Mouse (Mus musculus) CH12.LX (cell line): ENCODE results near the gene Nxn. TPM values are rescaled to one million over a fixed set of nuclear protein-coding genes. Genes with fewer than 3 reads are reported as not detected.

ENCODE experiments used
- DNase-seq: peaks from one replicate; pipeline ENCODE4 v3.0.0-alpha.2; 2013; ENCODE audit errors: extremely low read depth
- H3K27ac ChIP-seq: 2 replicates; pipeline ENCODE4 v1.5.1; 2012; ENCODE audit warnings: low read depth, mild to moderate bottlenecking, control low read depth, moderate library complexity; ENCODE audit not compliant: insufficient read depth
- H3K27me3 ChIP-seq: replicated peaks from 2 replicates; pipeline ENCODE3; 2012; ENCODE audit warnings: inconsistent platforms
- H3K36me3 ChIP-seq, 2 experiments: replicated peaks in 1 of 2; 2 replicates each; pipeline versions ENCODE3 to v1.6.1; 2012; ENCODE audit warnings: inconsistent platforms in 1 of 2, low read length in 1 of 2, mild to moderate bottlenecking in 1 of 2, mixed read lengths in 1 of 2, moderate library complexity in 1 of 2; ENCODE audit not compliant: control insufficient read depth in 1 of 2, insufficient read depth in 1 of 2
- H3K4me1 ChIP-seq, 2 experiments: 2 replicates each; pipeline ENCODE4 v1.6.1; 2012; ENCODE audit warnings: inconsistent platforms in 1 of 2, moderate library complexity in 1 of 2; ENCODE audit not compliant: insufficient read depth in 2 of 2, control insufficient read depth in 1 of 2
- H3K4me2 ChIP-seq: 2 replicates; pipeline ENCODE4 v1.6.1; 2012; ENCODE audit warnings: low read depth, mild to moderate bottlenecking, control low read depth; ENCODE audit not compliant: poor library complexity, insufficient read depth, severe bottlenecking
- H3K4me3 ChIP-seq, 3 experiments: fragments of 150-350 bp in 1 of 3; sonication (generic) in 1 of 3; replicated peaks in 1 of 3; 2 replicates each; pipeline versions ENCODE3 to v1.5.1; 2011 to 2012; ENCODE audit warnings: low read depth in 2 of 3, low read length in 2 of 3, mild to moderate bottlenecking in 2 of 3, moderate library complexity in 2 of 3, control low read depth in 1 of 3, improper control_type of control experiment in 1 of 3, inconsistent platforms in 1 of 3, mixed read lengths in 1 of 3; ENCODE audit not compliant: poor library complexity in 1 of 3
- H3K79me2 ChIP-seq: replicated peaks from 2 replicates; pipeline ENCODE4 v1.6.1; 2012; ENCODE audit warnings: mild to moderate bottlenecking, moderate library complexity; ENCODE audit not compliant: control insufficient read depth, poor library complexity, insufficient read depth, severe bottlenecking; ENCODE audit errors: extremely low read depth
- H3K9ac ChIP-seq: 2 replicates; pipeline ENCODE4 v1.6.1; 2012; ENCODE audit warnings: low read depth, mild to moderate bottlenecking, control low read depth, moderate library complexity; ENCODE audit not compliant: insufficient read depth
- H3K9me3 ChIP-seq: replicated peaks from 2 replicates; pipeline ENCODE3; 2012; ENCODE audit warnings: low read length, inconsistent platforms, mixed read lengths
- CHD1 ChIP-seq: IDR thresholded peaks from 2 replicates; pipeline ENCODE4 v1.6.1; 2012; ENCODE audit warnings: low read depth, low read length, improper control_type of control experiment, inconsistent platforms
- CHD2 ChIP-seq: IDR thresholded peaks from 2 replicates; pipeline ENCODE4 v1.6.1; 2011; ENCODE audit warnings: low read length, improper control_type of control experiment
- CTCF ChIP-seq, 2 experiments: IDR thresholded peaks in 1 of 2; conservative IDR thresholded peaks in 1 of 2; 2 replicates each; pipeline ENCODE4 v1.5.1; 2011 to 2012; ENCODE audit warnings: low read depth in 2 of 2, low read length in 2 of 2, improper control_type of control experiment in 1 of 2, inconsistent platforms in 1 of 2, mild to moderate bottlenecking in 1 of 2, moderate library complexity in 1 of 2
- E2F4 ChIP-seq: IDR thresholded peaks from 2 replicates; pipeline ENCODE4 v1.6.1; 2011; ENCODE audit warnings: low read depth, low read length, improper control_type of control experiment; ENCODE audit not compliant: insufficient replicate concordance
- ELF1 ChIP-seq: IDR thresholded peaks from 2 replicates; pipeline ENCODE4 v1.6.1; 2014; ENCODE audit warnings: low read depth, mild to moderate bottlenecking, inconsistent platforms, low read length, improper control_type of control experiment
- GABPA ChIP-seq: IDR thresholded peaks from 2 replicates; pipeline ENCODE4 v1.6.1; 2012; ENCODE audit warnings: low read depth, low read length, improper control_type of control experiment, inconsistent platforms; ENCODE audit not compliant: insufficient replicate concordance
- JUN ChIP-seq: IDR thresholded peaks from 2 replicates; pipeline ENCODE4 v1.6.1; 2011; ENCODE audit warnings: low read depth, mild to moderate bottlenecking, low read length, improper control_type of control experiment, moderate library complexity; ENCODE audit not compliant: insufficient read depth
- MAFK ChIP-seq: IDR thresholded peaks from 2 replicates; pipeline ENCODE4 v1.6.1; 2011; ENCODE audit warnings: low read length, improper control_type of control experiment; ENCODE audit not compliant: insufficient replicate concordance
- MAX ChIP-seq: IDR thresholded peaks from 2 replicates; pipeline ENCODE4 v1.6.1; 2011; ENCODE audit warnings: low read length, improper control_type of control experiment
- MEF2A ChIP-seq: IDR thresholded peaks from 2 replicates; pipeline ENCODE4 v1.6.1; 2014; ENCODE audit warnings: low read depth, mild to moderate bottlenecking, inconsistent platforms, low read length, improper control_type of control experiment, borderline replicate concordance
- NELFE ChIP-seq: IDR thresholded peaks from 2 replicates; pipeline ENCODE4 v1.6.1; 2011; ENCODE audit warnings: low read depth, low read length, improper control_type of control experiment
- NRF1 ChIP-seq: IDR thresholded peaks from 2 replicates; pipeline ENCODE4 v1.6.1; 2014; ENCODE audit warnings: low read depth, mild to moderate bottlenecking, inconsistent platforms, low read length, improper control_type of control experiment, moderate library complexity
- POLR2A ChIP-seq: IDR thresholded peaks from 2 replicates; pipeline ENCODE4 v1.6.1; 2011; ENCODE audit warnings: low read depth, mild to moderate bottlenecking, improper control_type of control experiment, low read length
- POLR2AphosphoS2 ChIP-seq: IDR thresholded peaks from 2 replicates; pipeline ENCODE4 v1.6.1; 2011; ENCODE audit warnings: low read depth, low read length, improper control_type of control experiment
- RCOR1 ChIP-seq: conservative IDR thresholded peaks from 2 replicates; pipeline ENCODE4 v1.6.1; 2012; ENCODE audit warnings: low read depth, mild to moderate bottlenecking, inconsistent platforms, low read length, improper control_type of control experiment
- SIN3A ChIP-seq: IDR thresholded peaks from 2 replicates; pipeline ENCODE4 v1.6.1; 2012; ENCODE audit warnings: low read length, improper control_type of control experiment, inconsistent platforms
- TBP ChIP-seq: conservative IDR thresholded peaks from 2 replicates; pipeline ENCODE4 v1.6.1; 2011; ENCODE audit warnings: low read depth, low read length, improper control_type of control experiment
- USF1 ChIP-seq: IDR thresholded peaks from 2 replicates; pipeline ENCODE4 v1.6.1; 2014; ENCODE audit warnings: low read depth, mild to moderate bottlenecking, inconsistent platforms, low read length, improper control_type of control experiment
- USF2 ChIP-seq: conservative IDR thresholded peaks from 2 replicates; pipeline ENCODE4 v1.6.1; 2011; ENCODE audit warnings: low read depth, low read length, improper control_type of control experiment
- ZC3H11A ChIP-seq: IDR thresholded peaks from 2 replicates; pipeline ENCODE4 v1.6.1; 2012; ENCODE audit warnings: low read depth, mild to moderate bottlenecking, inconsistent platforms, low read length, improper control_type of control experiment
- ZKSCAN1 ChIP-seq: IDR thresholded peaks from 2 replicates; pipeline ENCODE4 v1.6.1; 2012; ENCODE audit warnings: low read depth, inconsistent platforms, low read length, improper control_type of control experiment, borderline replicate concordance
- dilution Hi-C: fragments of 300-500 bp; cut with MboI; formaldehyde crosslinking; loops from 2 replicates; pipeline ENCODE4 v1.14.3; 2020; ENCODE audit warnings: low sequenced_read_pairs; ENCODE audit not compliant: extremely low pct_unique_long_range_greater_than_20kb, extremely low pct_ligation_motif_present
- in situ Hi-C: fragments of 300-500 bp; cut with MboI; formaldehyde crosslinking; loops from 3 replicates; pipeline ENCODE4 v1.14.3; 2019; ENCODE audit warnings: low sequenced_read_pairs, low pct_ligation_motif_present, low pct_unique_long_range_greater_than_20kb, mixed read lengths
- polyA plus RNA-seq: library from polyadenylated mRNA; unstranded; fragments of >175 nt; gene quantifications from 2 replicates; pipeline ENCODE4 v1.2.1, GENCODE M21; 2012; ENCODE audit warnings: low read depth; ENCODE audit not compliant: insufficient read length
- total RNA-seq, 2 experiments: library from RNA; depleted of rRNA; stranded (reverse); fragments of 300-350 nt in 1 of 2; fragments of >200 nt in 1 of 2; gene quantifications; 2 replicates each; pipeline ENCODE4 v1.2.3; 2012 to 2014

Gene Nxn
- total and polyA plus RNA-seq, 3 experiments = 15.3 to 24.8 (median 19.2) TPM

DNA sequence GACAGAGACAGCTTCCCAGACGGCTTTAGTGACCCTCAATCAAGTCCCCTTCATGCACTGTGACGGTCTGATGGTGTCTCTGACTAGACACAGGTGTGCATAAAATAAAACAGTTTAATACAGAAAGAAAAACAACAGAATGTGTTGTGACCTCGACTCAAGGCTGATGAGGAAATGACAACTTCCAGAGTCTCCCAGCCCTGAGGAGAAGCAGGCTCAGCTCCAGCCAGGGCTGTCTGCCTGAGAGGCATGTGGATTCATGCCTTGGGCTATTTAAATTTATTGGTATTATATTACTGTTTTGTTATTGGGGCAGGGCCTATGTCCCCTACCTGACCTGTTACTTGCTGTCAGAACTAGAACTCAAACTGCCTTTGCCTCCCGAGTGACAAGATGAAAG, 37.5 kb downstream of the Nxn start:
- dilution Hi-C loops = no loop called here
- no peak overlapping the region for H3K9ac ChIP-seq
- no peak for TF ChIP-seq CHD2
- TF ChIP-seq MAFK = no peak
- TF ChIP-seq, all 38 proteins: peak for 0
- H3K4me3 ChIP-seq = no peak overlapping the region
- no peaks in the 10 kb centered on the region for H3K79me2 ChIP-seq
- in situ Hi-C loops = no loop called here
- peaks cover 0 to 3% of the 10 kb centered on the region in 2 experiments for H3K36me3 ChIP-seq
- H3K27ac ChIP-seq = no peak overlapping the region
- H3K4me1 ChIP-seq = 0 out of 4 replicates have a peak, but pooled peaks cover 0 to 2% of the 10 kb centered on the region in 2 experiments
- no peak overlapping the region for H3K4me2 ChIP-seq
- DNase-seq = no peak
- H3K9me3 ChIP-seq = no peaks in the 10 kb centered on the region
- H3K27me3 ChIP-seq = no peaks in the 10 kb centered on the region

DNA sequence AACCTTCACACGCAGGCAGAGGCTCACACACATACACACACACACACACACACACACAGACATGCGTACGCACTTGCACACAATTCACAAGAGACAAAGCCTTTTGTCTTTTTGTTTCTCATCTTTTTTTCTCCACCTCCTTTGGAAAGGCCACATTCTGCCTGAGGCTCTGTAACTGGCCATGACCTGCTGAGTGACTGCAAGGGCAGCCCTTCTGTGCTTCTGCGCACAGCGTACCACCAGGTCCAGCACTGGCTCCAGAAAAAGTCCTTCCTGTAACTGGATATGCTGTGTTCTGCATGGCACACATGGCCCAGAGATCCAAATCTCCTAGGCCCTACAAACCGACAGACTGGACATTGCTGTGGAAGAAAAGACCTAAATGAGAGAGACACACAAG, 38.7 kb downstream of the Nxn start:
- in situ Hi-C loops = no loop called here
- Histone ChIP-seq H3K36me3 (peaks cover 0 to 3% of the 10 kb centered on the region in 2 experiments), H3K9ac (no peak overlapping the region), H3K27ac (no peak overlapping the region), H3K4me3 (no peak overlapping the region), H3K9me3 (no peaks in the 10 kb centered on the region), H3K79me2 (no peaks in the 10 kb centered on the region), H3K4me2 (no peak overlapping the region), H3K4me1 (0 out of 4 replicates have a peak, but pooled peaks cover 1 to 2% of the 10 kb centered on the region in 2 experiments), H3K27me3 (no peaks in the 10 kb centered on the region)
- TF ChIP-seq CTCF (conservative IDR thresholded peaks at IDR 0.05 in 1 of 2, IDR thresholded peaks at IDR 0.05 in 1 of 2; ENCODE audit: low read depth in 2 of 2, low read length in 2 of 2) (no peak), POLR2AphosphoS2 (no peak), USF2 (no peak), JUN (no peak), USF1 (no peak), TBP (no peak), RCOR1 (no peak), SIN3A (no peak)
- no peak for DNase-seq
- dilution Hi-C loops = no loop called here

DNA sequence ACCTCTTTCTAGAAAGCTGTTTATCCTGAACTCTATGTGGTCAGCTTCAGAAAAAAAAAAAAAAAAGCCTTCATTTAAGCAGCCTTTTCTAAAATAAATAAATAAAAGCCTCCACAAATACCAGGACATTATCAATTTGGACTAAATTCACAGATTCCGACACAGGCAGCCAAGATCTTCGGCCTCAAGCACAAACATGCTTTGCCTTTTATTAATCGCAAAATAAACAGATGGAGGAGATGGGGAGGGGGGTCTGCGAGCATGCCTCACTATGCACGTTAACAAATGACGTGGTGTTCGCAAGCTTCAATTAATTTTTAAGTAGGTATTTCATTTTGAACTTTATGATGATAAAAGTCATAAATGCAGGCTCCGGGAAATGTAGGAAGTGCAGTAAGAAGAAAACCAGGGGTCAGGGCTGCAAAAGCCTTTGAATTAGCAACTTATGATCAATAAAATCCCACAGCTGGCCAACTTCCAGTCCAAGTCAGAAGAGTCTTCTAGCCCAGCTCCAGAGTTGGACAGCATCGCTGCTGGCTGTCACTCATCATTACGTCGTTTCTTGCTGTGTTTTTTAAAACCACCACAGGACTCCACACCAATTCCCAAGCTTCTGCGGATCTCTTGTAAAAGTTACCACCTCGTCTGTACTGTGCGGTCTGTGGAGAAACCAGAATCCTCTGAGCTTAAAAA, 40.2 kb downstream of the Nxn start:
- no peak overlapping the region for H3K27ac ChIP-seq
- H3K36me3 ChIP-seq = peaks cover 0 to 5% of the 10 kb centered on the region in 2 experiments
- H3K9ac ChIP-seq = no peak overlapping the region
- no peak overlapping the region for H3K4me2 ChIP-seq
- dilution Hi-C loops = no loop called here
- H3K27me3 ChIP-seq = no peaks in the 10 kb centered on the region
- DNase-seq = no peak
- no peaks in the 10 kb centered on the region for H3K79me2 ChIP-seq
- no peaks in the 10 kb centered on the region for H3K9me3 ChIP-seq
- 0 out of 4 replicates have a peak, but pooled peaks cover 2 to 3% of the 10 kb centered on the region in 2 experiments for H3K4me1 ChIP-seq
- TF ChIP-seq CHD1 (no peak), USF2 (no peak), ZC3H11A (no peak), CHD2 (no peak), CTCF (conservative IDR thresholded peaks at IDR 0.05 in 1 of 2, IDR thresholded peaks at IDR 0.05 in 1 of 2; ENCODE audit: low read depth in 2 of 2, low read length in 2 of 2) (no peak), POLR2A (no peak), ELF1 (no peak), NRF1 (no peak), POLR2AphosphoS2 (no peak), ZKSCAN1 (no peak), USF1 (no peak), NELFE (no peak), SIN3A (no peak), RCOR1 (no peak), MEF2A (no peak), GABPA (no peak), MAX (no peak), E2F4 (no peak)
- in situ Hi-C loops = no loop called here
- H3K4me3 ChIP-seq = no peak overlapping the region
